Mouse (Mus musculus): ENCODE measurements around the gene Pigb. TPM values are rescaled to one million over a fixed set of nuclear protein-coding genes. Genes with fewer than 3 reads are reported as not detected.
"Not testable (repeated sequence)": the region's sequence is repeated elsewhere in the genome, so short reads cannot be mapped to it uniquely, and the experiment has no call there.

The Pigb gene
- polyA plus RNA-seq, 1 experiment from 2014 or later = 3.1 TPM

DNA sequence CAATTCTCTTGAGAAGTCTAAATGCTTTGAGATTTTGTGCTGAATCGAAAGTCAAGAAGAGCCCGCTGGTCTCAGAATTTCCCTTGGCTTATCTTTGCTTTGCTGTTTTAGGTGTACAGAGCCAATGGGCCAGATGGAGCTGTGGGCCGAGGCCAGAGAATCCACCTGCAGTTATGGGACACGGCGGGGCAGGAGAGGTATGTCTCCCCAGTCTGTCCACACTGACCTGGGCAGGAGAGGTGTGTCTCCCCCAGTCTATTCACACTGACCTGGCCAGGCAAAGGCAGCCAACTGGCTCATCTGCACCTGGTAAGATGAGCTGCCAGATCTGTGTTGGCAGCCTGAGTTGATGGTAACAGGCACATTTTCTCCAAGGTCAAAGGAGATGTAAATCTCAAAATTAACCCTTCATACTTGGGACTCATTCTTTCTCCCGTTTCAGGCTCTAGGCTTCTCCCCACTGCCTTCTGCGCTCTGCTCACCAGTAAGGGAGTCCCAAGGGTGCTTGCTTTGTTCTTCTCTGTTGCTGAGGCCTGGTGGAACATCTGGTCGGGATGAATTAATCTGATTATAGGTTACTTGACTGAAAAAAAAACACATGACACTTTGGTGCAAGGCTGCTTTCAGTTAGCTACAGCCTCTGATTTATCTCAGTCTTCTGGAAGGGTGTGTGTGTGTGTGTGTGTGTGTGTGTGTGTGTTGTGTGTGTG, 42.3 kb upstream of the Pigb start:
- no peak for TF ChIP-seq EP300 (IDR thresholded peaks at IDR 0.05; ENCODE audit: low read depth)
- TF ChIP-seq CTCF (IDR thresholded peaks at IDR 0.05; ENCODE audit: low read depth) = no peak
- no peak for ATAC-seq
- H3K27me3 ChIP-seq (ENCODE audit: insufficient read depth, low read length) = no peaks in the 10 kb centered on the region
- H3K4me3 ChIP-seq (ENCODE audit: low read depth, low read length) = no peak overlapping the region
- H3K4me2 ChIP-seq (ENCODE audit: low read depth, low read length) = no peak overlapping the region
- 76% methylated on average over 8 of the region's 8 CpGs for WGBS (ENCODE audit: insufficient replicate concordance)
- peaks cover 6% of the 10 kb centered on the region for H3K4me1 ChIP-seq (ENCODE audit: insufficient read depth)
- H3K27ac ChIP-seq (ENCODE audit: low read depth) = no peak overlapping the region
- H3K36me3 ChIP-seq (replicated peaks; ENCODE audit: insufficient read depth, low read length) = no peaks in the 10 kb centered on the region
- DNase-seq = no peak
- no peak overlapping the region for H3K9ac ChIP-seq (replicated peaks)
- H3K9me3 ChIP-seq (ENCODE audit: low read length) = no peaks in the 10 kb centered on the region

DNA sequence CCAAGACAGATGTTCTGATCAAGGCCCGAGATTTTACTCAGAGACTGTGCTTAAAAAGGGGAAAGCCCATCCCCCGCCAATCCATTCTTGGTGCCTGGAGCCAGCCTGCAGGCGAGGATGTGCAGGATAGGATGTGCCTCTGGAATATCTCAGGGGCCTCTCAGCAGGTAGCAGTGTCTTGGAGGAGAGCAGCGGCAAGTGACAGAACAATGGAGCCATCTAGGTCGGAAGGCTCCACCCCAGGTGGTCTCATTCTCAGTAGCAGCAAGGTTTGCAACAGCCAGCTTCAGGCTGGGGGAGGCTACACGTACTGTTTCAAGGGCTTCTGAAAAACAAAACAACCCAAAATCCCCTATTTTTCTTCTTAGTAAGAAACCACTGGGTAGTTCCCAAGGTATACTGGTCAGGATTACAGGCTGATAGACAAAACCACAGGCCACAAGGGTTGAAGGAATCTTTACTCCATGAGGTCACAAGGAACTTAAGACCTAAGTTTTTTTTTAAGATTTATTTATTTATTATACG, 39.7 kb upstream of the Pigb start:
- no peaks in the 10 kb centered on the region for H3K27me3 ChIP-seq (ENCODE audit: insufficient read depth, low read length)
- H3K4me2 ChIP-seq (ENCODE audit: low read depth, low read length) = no peak overlapping the region
- ATAC-seq = no peak
- WGBS (ENCODE audit: insufficient replicate concordance) = 78% methylated on average over 7 of the region's 7 CpGs
- no peak overlapping the region for H3K9ac ChIP-seq (replicated peaks)
- TF ChIP-seq EP300 (IDR thresholded peaks at IDR 0.05; ENCODE audit: low read depth) = no peak
- no peak for TF ChIP-seq CTCF (IDR thresholded peaks at IDR 0.05; ENCODE audit: low read depth)
- H3K36me3 ChIP-seq (replicated peaks; ENCODE audit: insufficient read depth, low read length) = no peaks in the 10 kb centered on the region
- no peak overlapping the region for H3K4me3 ChIP-seq (ENCODE audit: low read depth, low read length)
- peaks cover 2% of the 10 kb centered on the region; the same call in 1 of the 2 replicates for H3K4me1 ChIP-seq (ENCODE audit: insufficient read depth)
- no peak for DNase-seq
- H3K27ac ChIP-seq (ENCODE audit: low read depth) = no peak overlapping the region
- H3K9me3 ChIP-seq (ENCODE audit: low read length) = no peaks in the 10 kb centered on the region

DNA sequence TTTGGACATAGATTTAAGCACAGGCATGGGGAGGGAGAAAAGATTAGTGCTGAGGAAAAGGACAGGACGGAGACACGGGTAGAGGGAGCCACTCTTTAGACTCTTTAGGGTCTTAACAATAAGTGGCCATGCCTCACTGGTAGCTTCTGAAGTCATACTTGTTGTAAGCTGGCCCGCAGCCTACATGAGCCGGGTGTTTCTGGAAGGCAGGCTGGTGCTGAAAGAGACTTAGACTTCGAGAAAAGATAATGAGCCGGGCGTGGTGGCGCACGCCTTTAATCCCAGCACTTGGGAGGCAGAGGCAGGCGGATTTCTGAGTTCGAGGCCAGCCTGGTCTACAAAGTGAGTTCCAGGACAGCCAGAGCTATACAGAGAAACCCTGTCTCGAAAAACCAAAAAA, 39.2 kb upstream of the Pigb start:
- H3K36me3 ChIP-seq (replicated peaks; ENCODE audit: insufficient read depth, low read length); DNase-seq; H3K27ac ChIP-seq (ENCODE audit: low read depth); ATAC-seq; H3K4me1 ChIP-seq (ENCODE audit: insufficient read depth); H3K4me2 ChIP-seq (ENCODE audit: low read depth, low read length); H3K9ac ChIP-seq (replicated peaks); H3K9me3 ChIP-seq (ENCODE audit: low read length); H3K27me3 ChIP-seq (ENCODE audit: insufficient read depth, low read length); H3K4me3 ChIP-seq (ENCODE audit: low read depth, low read length): not testable (repeated sequence)
- 78% methylated on average over 11 of the region's 12 CpGs for WGBS (ENCODE audit: insufficient replicate concordance)

DNA sequence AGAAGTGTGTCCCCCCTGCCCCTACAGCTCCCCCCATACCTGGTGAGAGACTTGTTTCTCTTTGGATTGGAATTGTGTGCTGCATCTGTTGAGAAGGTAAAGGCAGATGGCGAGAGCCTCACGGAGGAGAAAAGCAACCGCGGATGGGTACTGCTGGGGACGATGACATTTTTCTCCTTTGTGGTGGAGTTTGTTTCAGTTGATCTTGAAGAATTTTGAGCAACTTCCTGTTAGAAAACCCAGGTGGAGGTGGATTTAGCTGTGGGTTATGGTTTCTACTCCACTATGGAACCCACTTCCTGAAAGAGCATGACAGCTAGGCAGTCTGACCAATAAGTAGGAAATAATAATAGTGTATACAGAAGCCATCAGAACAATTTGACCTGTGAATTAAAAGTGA, 33.0 kb upstream of the Pigb start:
- H3K36me3 ChIP-seq (replicated peaks; ENCODE audit: insufficient read depth, low read length) = no peaks in the 10 kb centered on the region
- TF ChIP-seq CTCF (IDR thresholded peaks at IDR 0.05; ENCODE audit: low read depth) = no peak
- no peak for DNase-seq
- 0 out of 2 replicates have a peak overlapping the region, but pooled peaks have one; percentile 5 for H3K4me3 ChIP-seq (ENCODE audit: low read depth, low read length)
- ATAC-seq = no peak
- no peak overlapping the region for H3K9ac ChIP-seq (replicated peaks)
- WGBS (ENCODE audit: insufficient replicate concordance) = 42% methylated on average over 5 of the region's 5 CpGs
- H3K9me3 ChIP-seq (ENCODE audit: low read length) = no peaks in the 10 kb centered on the region
- H3K27me3 ChIP-seq (ENCODE audit: insufficient read depth, low read length) = no peaks in the 10 kb centered on the region
- H3K4me2 ChIP-seq (ENCODE audit: low read depth, low read length) = peak overlapping the region; percentile 27; the same call in 1 of the 2 replicates
- peak overlapping the region; percentile 32; the same call in 1 of the 2 replicates for H3K27ac ChIP-seq (ENCODE audit: low read depth)
- H3K4me1 ChIP-seq (ENCODE audit: insufficient read depth) = peaks cover 9% of the 10 kb centered on the region

DNA sequence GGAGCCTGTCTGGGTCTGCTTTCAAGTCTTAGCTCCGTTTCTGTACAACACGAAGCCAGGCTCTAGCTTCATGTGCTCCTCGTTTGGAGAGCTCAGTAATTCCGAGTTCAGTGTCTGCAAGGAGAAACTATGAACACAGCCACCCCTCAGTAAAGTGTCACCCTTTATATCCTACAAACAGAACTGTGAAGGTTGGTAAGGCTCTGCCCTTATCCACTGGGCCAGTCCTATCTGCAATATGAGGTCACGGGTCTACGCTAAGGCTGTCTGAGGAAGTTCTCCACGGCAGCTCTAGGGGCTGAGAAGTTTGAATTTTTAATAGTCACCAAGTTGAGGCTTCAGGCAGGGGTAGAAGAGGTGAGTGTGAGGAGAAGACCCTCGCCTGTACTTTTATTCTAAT, 32.2 kb upstream of the Pigb start:
- Histone ChIP-seq H3K27me3 (ENCODE audit: insufficient read depth, low read length) (no peaks in the 10 kb centered on the region), H3K4me1 (ENCODE audit: insufficient read depth) (peaks cover 17% of the 10 kb centered on the region), H3K9ac (replicated peaks) (no peak overlapping the region), H3K4me3 (ENCODE audit: low read depth, low read length) (0 out of 2 replicates have a peak overlapping the region, but pooled peaks have one; percentile 5), H3K4me2 (ENCODE audit: low read depth, low read length) (peak overlapping the region; percentile 27; the same call in 1 of the 2 replicates), H3K9me3 (ENCODE audit: low read length) (no peaks in the 10 kb centered on the region), H3K36me3 (replicated peaks; ENCODE audit: insufficient read depth, low read length) (no peaks in the 10 kb centered on the region; the same call in 1 of the 2 replicates), H3K27ac (ENCODE audit: low read depth) (peak overlapping the region; percentile 32; the same call in 1 of the 2 replicates)
- 55% methylated on average over 8 of the region's 8 CpGs for WGBS (ENCODE audit: insufficient replicate concordance)
- ATAC-seq = no peak
- TF ChIP-seq EP300 (IDR thresholded peaks at IDR 0.05; ENCODE audit: low read depth) (no peak), CTCF (IDR thresholded peaks at IDR 0.05; ENCODE audit: low read depth) (no peak)
- no peak for DNase-seq

DNA sequence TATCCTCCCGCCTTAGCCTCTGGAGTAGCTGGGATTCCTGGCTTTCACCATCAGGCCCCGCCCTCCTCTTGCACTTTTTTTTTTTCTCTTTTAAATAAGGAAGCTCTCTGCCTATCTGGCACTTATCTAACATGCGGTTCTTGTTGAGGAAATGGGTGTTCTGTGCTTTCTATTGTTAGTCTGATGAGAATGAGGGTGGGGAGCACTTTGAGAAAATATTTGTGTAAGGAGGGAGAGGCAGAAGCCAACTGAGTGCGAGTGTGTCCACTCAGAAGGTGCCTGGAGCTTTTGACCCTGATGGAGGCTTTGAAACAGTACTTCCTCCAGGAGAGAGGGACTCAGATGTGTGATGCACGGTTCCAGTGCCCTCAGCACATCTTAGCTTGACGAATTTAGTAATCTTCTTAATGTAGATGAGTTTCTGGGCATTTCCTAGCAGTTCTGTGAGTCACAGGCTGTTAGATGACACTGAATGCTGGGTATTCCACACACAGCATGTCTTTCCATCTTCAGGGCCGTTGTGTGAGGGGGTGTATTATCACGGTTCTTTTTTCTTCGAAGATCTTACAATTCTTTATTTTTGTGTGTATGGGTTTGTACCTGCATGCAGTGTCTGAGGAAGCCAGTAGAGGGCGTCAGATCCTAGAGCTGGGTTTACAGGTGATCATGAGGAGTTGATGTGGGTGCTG, 30.9 kb upstream of the Pigb start:
- no peak for DNase-seq
- 39% methylated on average over 10 of the region's 10 CpGs for WGBS (ENCODE audit: insufficient replicate concordance)

More for the DNA sequence above, 30.9 kb upstream of the Pigb start:
- ATAC-seq = 0 out of 2 replicates have a peak, but pooled peaks have one; percentile 6
- Histone ChIP-seq H3K27ac (ENCODE audit: low read depth) (peak overlapping the region; percentile 55), H3K27me3 (ENCODE audit: insufficient read depth, low read length) (no peaks in the 10 kb centered on the region), H3K4me3 (ENCODE audit: low read depth, low read length) (no peak overlapping the region), H3K36me3 (replicated peaks; ENCODE audit: insufficient read depth, low read length) (no peaks in the 10 kb centered on the region; the same call in 1 of the 2 replicates), H3K9me3 (ENCODE audit: low read length) (no peaks in the 10 kb centered on the region), H3K4me2 (ENCODE audit: low read depth, low read length) (no peak overlapping the region), H3K4me1 (ENCODE audit: insufficient read depth) (peaks cover 17% of the 10 kb centered on the region), H3K9ac (replicated peaks) (no peak overlapping the region)
- TF ChIP-seq EP300 (IDR thresholded peaks at IDR 0.05; ENCODE audit: low read depth) (peak; percentile 38; the same call in 1 of the 2 replicates), CTCF (IDR thresholded peaks at IDR 0.05; ENCODE audit: low read depth) (peak; percentile 29)

Data from liver, postnatal 0 days (tissue).